In the genomic region with DNA sequence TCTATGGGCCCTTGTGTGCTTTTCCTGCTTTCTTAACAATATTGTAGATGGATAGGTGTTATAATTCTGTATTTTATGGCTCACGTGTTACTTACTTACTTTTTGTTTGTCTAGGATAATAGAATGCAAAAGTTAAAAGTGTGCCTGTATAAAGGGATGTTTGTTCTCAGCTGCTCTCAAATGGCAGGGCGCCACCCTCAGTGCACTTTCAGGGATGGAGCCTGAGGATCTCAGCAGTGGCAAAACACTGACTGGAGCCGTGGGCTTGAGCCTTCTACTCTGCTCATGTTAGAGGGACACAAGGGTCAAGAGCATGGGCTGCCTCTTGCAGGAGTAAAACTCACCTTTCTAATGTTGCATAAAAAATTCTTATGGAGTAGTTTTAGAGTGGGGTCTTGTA, we compare ENCODE assay signal across 30 mouse cellular contexts. TPM values are rescaled to one million over a fixed set of nuclear protein-coding genes. Genes with fewer than 3 reads are reported as not detected.
A peak's percentile ranks its signal among the peaks of the same experiment; 100 is the strongest.
DNase-seq lines count a peak whose midpoint lies in the region; ATAC-seq lines count a peak whose summit lies in the region.
"Had no signal": no experiment of that assay in that cellular context is flagged by ENCODE, and none has a peak within 500 bp of the region (broad histone marks: within the 10 kb centered on the region; RNA-seq: fewer than 3 reads in every experiment).

No protein-coding gene starts in this region.

- H3K9me3 ChIP-seq in kidney, embryonic 15.5 days (replicated peaks), result no peaks in the 10 kb centered on the region
- H3K9me3 ChIP-seq: forebrain, embryonic 10.5 days; forebrain, embryonic 13.5 days; G1E; heart, embryonic 10.5 days; heart, embryonic 13.5 days had no signal

- no peak overlapping the region for H3K9ac ChIP-seq in kidney, embryonic 15.5 days
- H3K9ac ChIP-seq: forebrain, embryonic 13.5 days; heart, embryonic 13.5 days had no signal

- 75% methylated on average over 3 of the region's 3 CpGs for WGBS in kidney, embryonic 15.5 days

- no peak for ATAC-seq in kidney, embryonic 15.5 days (replicated peaks; ENCODE audit: low FRiP score)
- ATAC-seq: forebrain, embryonic 13.5 days; forebrain, embryonic 16.5 days; Patski had no signal

- no peak overlapping the region for H3K4me2 ChIP-seq in kidney, embryonic 15.5 days
- H3K4me2 ChIP-seq: forebrain, embryonic 13.5 days; heart, embryonic 13.5 days had no signal

- H3K4me1 ChIP-seq in kidney, embryonic 15.5 days, result no peaks in the 10 kb centered on the region
- H3K4me1 ChIP-seq: forebrain, embryonic 10.5 days; forebrain, embryonic 13.5 days; heart, embryonic 10.5 days; heart, embryonic 13.5 days had no signal

- H3K36me3 ChIP-seq in kidney, embryonic 15.5 days, result no peaks in the 10 kb centered on the region
- H3K36me3 ChIP-seq: forebrain, embryonic 10.5 days; G1E; heart, embryonic 10.5 days; heart, embryonic 13.5 days had no signal

- no peak overlapping the region for H3K27ac ChIP-seq in kidney, embryonic 15.5 days
- H3K27ac ChIP-seq: forebrain, embryonic 10.5 days; forebrain, embryonic 13.5 days; heart, adult 2 months; heart, embryonic 10.5 days; heart, embryonic 13.5 days had no signal

- peak; percentile 40 for DNase-seq in kidney, adult 18-20 months
- peak; percentile 15 to 38 for DNase-seq in kidney, adult 8-10 months
- DNase-seq in kidney, postnatal 10 days, result peak; percentile 8
- peak; percentile 48 to 70 for DNase-seq in kidney, postnatal 36 days
- no peak for DNase-seq in thymus, postnatal 36 days
- DNase-seq in spleen, postnatal 4 days (ENCODE audit: low spot score in 2 of 2), result no peak
- DNase-seq: adrenal gland, postnatal 10 days; adrenal gland, postnatal 36 days; B cell, adult 2 months; cerebellum, adult 18-20 months; cerebellum, adult 9-10 months; cerebellum, postnatal 14 days; gastrocnemius, postnatal 10 days; gastrocnemius, postnatal 36 days; heart, adult 2 months; heart, postnatal 14 days; heart, postnatal 4 days had no signal

- no peaks in the 10 kb centered on the region for H3K27me3 ChIP-seq in kidney, embryonic 15.5 days
- H3K27me3 ChIP-seq: CH12.LX; forebrain, embryonic 13.5 days; heart, embryonic 13.5 days; Patski had no signal

- no peak overlapping the region for H3K4me3 ChIP-seq in kidney, embryonic 15.5 days (replicated peaks)
- H3K4me3 ChIP-seq: forebrain, embryonic 10.5 days; forebrain, embryonic 13.5 days; heart, adult 2 months; heart, embryonic 10.5 days; heart, embryonic 13.5 days had no signal

RNA-seq across cellular contexts. Expression of gene Ugt3a2, which starts 1.7 kb away (rescaled TPM):
- polyA plus RNA-seq in kidney, embryonic 15.5 days (2015; fragmentation: Nextera tagmentation; extraction: Ambion mirVana), result 0.06 and 0.39 TPM in 2 replicates
- polyA plus RNA-seq: embryonic facial prominence, embryonic 11.5 days; embryonic facial prominence, embryonic 14.5 days; forebrain, embryonic 10.5 days; forebrain, embryonic 13.5 days; forebrain, embryonic 16.5 days; G1E; heart, embryonic 10.5 days; heart, embryonic 13.5 days; heart, embryonic 16.5 days; hindbrain, embryonic 11.5 days; Patski had no signal

Comparison
In these comparisons a context has a peak if more than half of its experiments do, and no peak if none do; other contexts are left out.
1. DNase-seq: peak in kidney, adult 18-20 months (single experiment), kidney, adult 8-10 months (2 of 2), kidney, postnatal 10 days (single experiment) and kidney, postnatal 36 days (2 of 2); none in thymus, postnatal 36 days (0 of 2) and spleen, postnatal 4 days (0 of 2).